Mouse (Mus musculus) liver, postnatal 0 days (tissue): ENCODE results near the gene Rubcn.

Source experiments
- CTCF ChIP-seq: sonication (generic); IDR thresholded peaks from 2 replicates; pipeline ENCODE4 v1.5.1; 2016; ENCODE audit warnings: antibody characterized with exemption, low read depth
- EP300 ChIP-seq: IDR thresholded peaks from 2 replicates; pipeline ENCODE4 v1.6.1; 2016; ENCODE audit warnings: antibody characterized with exemption, low read depth, mild to moderate bottlenecking

GRCm38 (mm10) chr16:32861813-32862385, 15.7 kb downstream of the Rubcn start:
- TF ChIP-seq EP300 (no peak), CTCF (no peak)
